Mouse (Mus musculus) neural tube, embryonic 12.5 days (tissue): Measurements from ENCODE around the gene Fbxo28. TPM values are rescaled to one million over a fixed set of nuclear protein-coding genes. Genes with fewer than 3 reads are reported as not detected.

Source experiments
- ATAC-seq: fragments of 200-750 bp; cut with Nextera tagmentation; 2 replicates; pipeline ENCODE4 v1.8.0; 2017; ENCODE audit warnings: low read depth, mild to moderate bottlenecking, moderate TSS enrichment, moderate library complexity; ENCODE audit not compliant: low FRiP score
- H3K27ac ChIP-seq: fragments of 300-500 bp; sonication (generic); 2 replicates; pipeline ENCODE4 v1.5.1; 2016
- H3K27me3 ChIP-seq: fragments of 300-500 bp; sonication (generic); replicated peaks from 2 replicates; pipeline ENCODE4 v1.6.1; 2016; ENCODE audit warnings: mild to moderate bottlenecking
- H3K36me3 ChIP-seq: fragments of 300-500 bp; sonication (generic); 2 replicates; pipeline ENCODE4 v1.6.1; 2016; ENCODE audit warnings: mild to moderate bottlenecking
- H3K4me1 ChIP-seq: fragments of 300-500 bp; sonication (generic); 2 replicates; pipeline ENCODE4 v1.6.1; 2016
- H3K4me2 ChIP-seq: fragments of 300-500 bp; sonication (generic); replicated peaks from 2 replicates; pipeline ENCODE4 v1.6.1; 2016; ENCODE audit warnings: mild to moderate bottlenecking
- H3K4me3 ChIP-seq: fragments of 300-500 bp; sonication (generic); 2 replicates; pipeline ENCODE4 v1.5.1; 2016
- H3K9ac ChIP-seq: fragments of 300-500 bp; sonication (generic); 2 replicates; pipeline ENCODE4 v1.6.1; 2016; ENCODE audit warnings: mild to moderate bottlenecking
- H3K9me3 ChIP-seq: fragments of 300-500 bp; sonication (generic); 2 replicates; pipeline ENCODE4 v1.6.1; 2016; ENCODE audit warnings: mild to moderate bottlenecking
- WGBS: fragments of 180-500 bp; shearing (Covaris S2); methylation state at CpG from one replicate; pipeline ENCODE4 v1.1.7; 2016; 5-methylcytosine and 5-hydroxymethylcytosine counted together
- polyA plus RNA-seq: library from polyadenylated mRNA; unstranded; fragments of >200 nt; fragmentation: Nextera tagmentation; extraction: Ambion mirVana; gene quantifications from 2 replicates; pipeline ENCODE4 v1.2.1, GENCODE M21; 2016

Fbxo28 gene
- 35.7 and 37.0 TPM in 2 replicates for polyA plus RNA-seq

DNA sequence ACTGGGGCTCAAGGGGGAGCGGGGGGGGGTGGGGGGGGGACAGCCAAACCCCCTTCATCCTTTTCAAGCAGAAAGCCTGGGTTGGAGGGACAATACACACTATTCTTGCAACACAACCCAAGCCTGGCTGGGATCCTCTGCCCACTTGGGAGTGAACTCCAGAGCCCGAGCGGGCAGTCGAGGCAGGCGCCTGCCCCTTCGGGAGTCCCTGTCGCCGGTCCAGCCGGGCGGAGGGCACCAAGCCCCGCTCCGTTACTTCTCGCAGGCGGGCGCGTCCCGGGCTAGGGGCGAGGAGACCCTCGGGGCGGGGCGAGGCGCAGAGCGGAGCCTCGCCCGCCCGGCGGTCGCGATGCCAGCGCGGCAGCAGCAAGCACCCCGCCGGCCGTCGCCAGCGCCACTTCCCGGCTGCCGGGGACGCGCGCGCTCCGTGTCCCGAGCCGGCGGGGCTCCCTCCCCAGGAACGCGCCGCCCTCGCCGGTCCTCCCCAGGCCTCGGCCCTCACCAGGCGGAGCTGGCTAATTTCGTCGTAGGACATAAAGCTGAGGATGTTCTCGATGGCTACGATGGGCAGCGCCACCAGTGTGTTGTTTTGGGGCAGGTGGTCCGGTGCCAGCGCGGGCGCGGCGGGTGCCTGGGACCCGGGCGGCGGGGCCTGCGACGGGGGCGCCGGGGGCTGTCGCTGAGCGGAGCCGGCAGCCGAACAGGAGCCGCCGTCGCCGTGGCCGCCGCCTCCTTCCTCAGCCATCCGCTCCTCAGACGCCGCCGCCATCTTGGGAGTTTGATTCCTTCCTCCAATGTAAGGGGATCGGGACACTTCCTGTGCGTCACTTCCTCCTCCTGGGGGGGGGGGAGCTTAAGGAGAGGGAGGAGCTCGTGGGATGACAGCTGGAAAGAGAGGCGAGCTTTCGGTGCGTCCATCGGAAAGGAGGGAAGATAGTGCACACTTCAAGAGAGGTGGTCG is at the start of gene Fbxo28:
Fbxo28 (minus strand) TSS at position 809 of the 961 bp plus-strand sequence.
- Histone ChIP-seq H3K4me2 (peak within 1 kb of the TSS; percentile 87), H3K27ac (peak within 1 kb of the TSS; percentile 74; the same call in 1 of the 2 replicates), H3K9ac (peak within 1 kb of the TSS; percentile 97), H3K9me3 (no peaks in the 10 kb centered on the region), H3K36me3 (no peaks in the 10 kb centered on the region), H3K27me3 (no peaks in the 10 kb centered on the region), H3K4me3 (peak within 1 kb of the TSS; percentile 97), H3K4me1 (peaks cover 17% of the 10 kb centered on the region)
- WGBS: under 1% methylated on average over 92 of the region's 93 CpGs
- peak; percentile 97 for ATAC-seq

- Histone ChIP-seq H3K27me3 (no peaks in the 10 kb centered on the region), H3K4me3 (no peak overlapping the region), H3K27ac (no peak overlapping the region), H3K9me3 (no peaks in the 10 kb centered on the region), H3K4me1 (no peaks in the 10 kb centered on the region), H3K36me3 (no peaks in the 10 kb centered on the region), H3K9ac (no peak overlapping the region), H3K4me2 (no peak overlapping the region)
- WGBS: 62% methylated on average over 4 of the region's 4 CpGs
- no peak for ATAC-seq
These were observed 47.3 kb upstream of the Fbxo28 start for GRCm38 (mm10) chr1:182388729-182389128.

DNA sequence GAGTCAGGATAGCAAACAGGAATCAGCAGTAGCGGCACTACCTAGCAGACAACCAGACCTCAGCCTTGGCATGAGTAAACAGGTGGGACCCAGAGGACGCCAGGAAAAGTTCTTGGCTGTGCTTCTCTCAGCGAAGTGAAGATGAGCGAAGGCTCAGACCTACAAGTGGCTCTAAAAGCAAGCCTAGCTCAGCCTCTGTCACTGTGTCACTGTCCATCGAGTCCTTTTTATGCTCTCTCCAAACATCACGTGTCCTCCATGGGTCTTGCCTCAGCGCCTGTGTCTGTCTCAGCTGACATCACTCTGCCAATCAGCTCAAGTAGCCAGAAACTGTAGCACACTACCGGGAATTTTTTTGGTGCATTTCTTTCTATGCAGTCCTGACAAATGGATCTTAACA is 45.0 kb upstream of the Fbxo28 start:
- no peaks in the 10 kb centered on the region for H3K27me3 ChIP-seq
- WGBS: 89% methylated on average over 8 of the region's 8 CpGs
- H3K9me3 ChIP-seq: no peaks in the 10 kb centered on the region
- H3K9ac ChIP-seq: no peak overlapping the region
- no peak for ATAC-seq
- H3K4me1 ChIP-seq: no peaks in the 10 kb centered on the region
- no peaks in the 10 kb centered on the region for H3K36me3 ChIP-seq
- no peak overlapping the region for H3K27ac ChIP-seq
- H3K4me3 ChIP-seq: no peak overlapping the region
- H3K4me2 ChIP-seq: no peak overlapping the region

- ATAC-seq: no peak
- H3K27ac ChIP-seq: no peak overlapping the region
- H3K4me3 ChIP-seq: no peak overlapping the region
- 82% methylated on average over 9 of the region's 9 CpGs for WGBS
- no peaks in the 10 kb centered on the region for H3K4me1 ChIP-seq
- H3K36me3 ChIP-seq: no peaks in the 10 kb centered on the region
- H3K9ac ChIP-seq: no peak overlapping the region
- H3K27me3 ChIP-seq: no peaks in the 10 kb centered on the region
- H3K9me3 ChIP-seq: no peaks in the 10 kb centered on the region
- H3K4me2 ChIP-seq: no peak overlapping the region
These were observed 41.7 kb upstream of the Fbxo28 start for GRCm38 (mm10) chr1:182383096-182383495.

GRCm38 (mm10) chr1:182381327-182381726 is 39.9 kb upstream of the Fbxo28 start:
- Histone ChIP-seq H3K4me2 (no peak overlapping the region), H3K27me3 (no peaks in the 10 kb centered on the region), H3K4me3 (no peak overlapping the region), H3K9ac (no peak overlapping the region), H3K36me3 (no peaks in the 10 kb centered on the region), H3K9me3 (no peaks in the 10 kb centered on the region), H3K4me1 (no peaks in the 10 kb centered on the region), H3K27ac (no peak overlapping the region)
- ATAC-seq: no peak
- WGBS: 81% methylated on average over 3 of the region's 3 CpGs

GRCm38 (mm10) chr1:182380683-182381082 is 39.3 kb upstream of the Fbxo28 start:
- Histone ChIP-seq H3K4me3 (no peak overlapping the region), H3K9me3 (no peaks in the 10 kb centered on the region), H3K9ac (no peak overlapping the region), H3K4me2 (no peak overlapping the region), H3K4me1 (no peaks in the 10 kb centered on the region), H3K36me3 (no peaks in the 10 kb centered on the region), H3K27ac (no peak overlapping the region), H3K27me3 (no peaks in the 10 kb centered on the region)
- ATAC-seq: no peak
- 89% methylated on average over 7 of the region's 7 CpGs for WGBS

DNA sequence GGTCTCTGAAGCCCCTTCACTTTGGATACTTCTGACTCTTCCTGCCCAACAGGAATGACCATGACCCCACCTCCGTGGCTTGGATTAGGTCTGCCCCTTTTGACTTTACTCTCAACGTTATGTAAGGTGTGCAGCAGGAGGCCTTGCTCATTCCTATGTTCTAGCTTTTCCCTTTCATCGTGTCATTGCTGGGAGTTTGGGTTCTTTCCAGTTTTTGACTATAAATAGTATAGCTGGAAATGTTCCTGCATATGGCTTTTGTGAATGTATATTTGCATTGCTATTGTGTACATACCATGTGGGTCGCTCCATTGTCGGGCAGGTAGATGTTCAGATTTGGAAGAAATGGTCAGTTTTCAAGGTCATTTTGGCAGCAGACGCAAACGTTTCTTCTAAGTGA is 37.4 kb upstream of the Fbxo28 start:
- no peak for ATAC-seq
- 87% methylated on average over 7 of the region's 7 CpGs for WGBS
- H3K27ac ChIP-seq: no peak overlapping the region
- no peak overlapping the region for H3K4me3 ChIP-seq
- no peak overlapping the region for H3K9ac ChIP-seq
- H3K9me3 ChIP-seq: no peaks in the 10 kb centered on the region
- H3K4me1 ChIP-seq: no peaks in the 10 kb centered on the region
- H3K36me3 ChIP-seq: no peaks in the 10 kb centered on the region
- H3K4me2 ChIP-seq: no peak overlapping the region
- H3K27me3 ChIP-seq: no peaks in the 10 kb centered on the region

DNA sequence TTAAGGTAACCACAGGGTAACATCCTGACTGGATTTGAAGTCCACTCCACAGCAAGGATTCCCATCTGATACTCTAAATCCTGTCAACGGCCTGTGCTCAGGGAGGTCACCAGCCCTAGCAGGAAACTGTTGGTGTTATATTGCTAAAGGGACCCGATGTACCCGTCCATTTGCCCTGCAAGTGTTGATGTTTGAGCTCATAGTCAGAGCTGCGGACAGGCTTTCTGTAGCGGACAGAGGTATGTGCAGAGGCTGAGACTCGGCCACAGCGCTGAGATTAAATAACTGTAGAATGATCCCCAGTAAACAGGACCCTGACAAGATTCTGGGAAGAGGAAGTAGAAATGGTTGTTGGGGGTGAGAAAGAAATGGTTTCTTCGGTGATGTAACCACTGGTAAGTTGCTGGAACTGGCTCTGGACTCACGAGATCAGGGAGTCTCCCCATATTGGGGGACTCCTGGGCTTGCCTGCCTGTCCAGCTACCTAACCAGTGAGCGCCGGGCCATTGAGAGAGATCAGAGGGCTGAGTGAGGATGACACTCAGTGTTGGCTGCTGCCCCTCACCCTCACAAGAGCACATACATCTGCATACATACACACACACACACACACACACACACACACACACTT is 36.9 kb upstream of the Fbxo28 start:
- 80% methylated on average over 11 of the region's 11 CpGs for WGBS
- Histone ChIP-seq H3K4me1 (no peaks in the 10 kb centered on the region), H3K27me3 (no peaks in the 10 kb centered on the region), H3K27ac (no peak overlapping the region), H3K9me3 (no peaks in the 10 kb centered on the region), H3K4me3 (no peak overlapping the region), H3K36me3 (no peaks in the 10 kb centered on the region), H3K9ac (no peak overlapping the region), H3K4me2 (no peak overlapping the region)
- ATAC-seq: no peak

DNA sequence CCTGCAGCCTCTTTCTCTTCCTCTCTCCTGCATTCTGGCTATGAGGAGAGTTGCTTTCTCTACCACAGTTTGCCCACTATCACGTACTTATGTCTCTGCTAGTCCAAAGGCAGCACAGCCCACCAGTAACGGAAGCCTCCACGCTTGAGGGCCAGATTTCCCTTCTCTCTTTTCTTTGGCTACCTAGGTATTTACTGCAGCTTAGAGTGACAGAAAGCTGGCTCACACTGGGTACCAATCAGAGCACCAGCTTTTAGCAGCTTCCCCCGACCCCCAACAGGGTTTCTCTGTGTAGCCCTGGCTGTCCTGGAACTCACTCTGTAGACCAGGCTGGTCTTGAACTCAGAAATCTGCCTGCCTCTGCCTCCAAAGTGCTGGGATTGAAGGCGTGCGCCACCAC is 36.1 kb upstream of the Fbxo28 start:
- H3K4me3 ChIP-seq: no peak overlapping the region
- no peaks in the 10 kb centered on the region for H3K4me1 ChIP-seq
- no peak for ATAC-seq
- H3K9me3 ChIP-seq: no peaks in the 10 kb centered on the region
- no peak overlapping the region for H3K9ac ChIP-seq
- H3K4me2 ChIP-seq: no peak overlapping the region
- H3K27ac ChIP-seq: no peak overlapping the region
- H3K27me3 ChIP-seq: no peaks in the 10 kb centered on the region
- WGBS: 85% methylated on average over 6 of the region's 6 CpGs
- H3K36me3 ChIP-seq: no peaks in the 10 kb centered on the region

GRCm38 (mm10) chr1:182376826-182377225 is 35.4 kb upstream of the Fbxo28 start:
- Histone ChIP-seq H3K9ac (no peak overlapping the region), H3K4me1 (no peaks in the 10 kb centered on the region), H3K27me3 (no peaks in the 10 kb centered on the region), H3K36me3 (no peaks in the 10 kb centered on the region), H3K27ac (no peak overlapping the region), H3K9me3 (no peaks in the 10 kb centered on the region), H3K4me2 (no peak overlapping the region), H3K4me3 (no peak overlapping the region)
- ATAC-seq: no peak
- WGBS: 91% methylated on average over 7 of the region's 7 CpGs

DNA sequence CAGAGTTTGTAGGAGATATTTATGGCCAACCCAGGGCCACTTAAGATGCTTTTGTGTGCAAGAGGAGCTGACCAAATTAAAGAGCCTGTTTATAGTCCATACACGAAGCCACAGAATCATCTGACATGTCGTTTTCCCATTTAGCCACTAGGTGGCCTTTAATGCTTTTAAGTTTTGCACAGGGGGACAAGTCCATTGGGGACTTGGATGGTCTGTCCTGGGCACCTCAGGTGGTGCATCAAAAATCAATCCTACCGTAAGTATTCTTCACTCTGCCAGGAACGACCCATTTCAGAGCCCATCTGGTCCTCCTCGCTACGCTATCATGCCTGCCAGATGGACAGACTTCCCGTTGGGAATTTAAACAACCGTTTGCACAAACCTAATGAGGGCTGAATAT is 34.8 kb upstream of the Fbxo28 start:
- ATAC-seq: peak; percentile 72; the same call in 1 of the 2 replicates
- H3K9me3 ChIP-seq: no peaks in the 10 kb centered on the region
- no peak overlapping the region for H3K4me2 ChIP-seq
- no peaks in the 10 kb centered on the region for H3K27me3 ChIP-seq
- H3K4me1 ChIP-seq: no peaks in the 10 kb centered on the region
- 25% methylated on average over 8 of the region's 8 CpGs for WGBS
- no peak overlapping the region for H3K27ac ChIP-seq
- no peaks in the 10 kb centered on the region for H3K36me3 ChIP-seq
- no peak overlapping the region for H3K4me3 ChIP-seq
- H3K9ac ChIP-seq: no peak overlapping the region

- no peak overlapping the region for H3K4me2 ChIP-seq
- H3K27ac ChIP-seq: no peak overlapping the region
- WGBS: 84% methylated on average over 8 of the region's 8 CpGs
- no peak overlapping the region for H3K4me3 ChIP-seq
- no peaks in the 10 kb centered on the region for H3K4me1 ChIP-seq
- no peaks in the 10 kb centered on the region for H3K27me3 ChIP-seq
- no peaks in the 10 kb centered on the region for H3K9me3 ChIP-seq
- ATAC-seq: no peak
- H3K9ac ChIP-seq: no peak overlapping the region
- no peaks in the 10 kb centered on the region for H3K36me3 ChIP-seq
These were observed 30.5 kb upstream of the Fbxo28 start for GRCm38 (mm10) chr1:182371891-182372290.
